Mouse (Mus musculus) forebrain, postnatal 0 days (tissue): ENCODE results near the gene Scgb2b3. TPM values are rescaled to one million over a fixed set of nuclear protein-coding genes. Genes with fewer than 3 reads are reported as not detected.

ENCODE experiments used
- ATAC-seq: fragments of 200-750 bp; cut with Nextera tagmentation; 2 replicates; pipeline ENCODE4 v1.8.0; 2017; ENCODE audit warnings: mild to moderate bottlenecking, moderate library complexity
- DNase-seq: peaks from one replicate; pipeline ENCODE4 v3.0.0-alpha.2; 2015
- H3K27ac ChIP-seq: fragments of 300-500 bp; sonication (generic); 2 replicates; pipeline ENCODE4 v1.5.1; 2014; ENCODE audit warnings: low read depth, mild to moderate bottlenecking, antibody characterized with exemption, low read length, moderate library complexity, mixed read lengths
- H3K27me3 ChIP-seq: fragments of 300-500 bp; sonication (generic); 2 replicates; pipeline ENCODE4 v1.6.1; 2014; ENCODE audit warnings: mild to moderate bottlenecking, low read length, mixed read lengths; ENCODE audit not compliant: insufficient read depth
- H3K36me3 ChIP-seq: fragments of 300-500 bp; sonication (generic); 2 replicates; pipeline ENCODE4 v1.6.1; 2014; ENCODE audit warnings: mild to moderate bottlenecking, moderate library complexity; ENCODE audit not compliant: insufficient read depth
- H3K4me1 ChIP-seq: fragments of 300-500 bp; sonication (generic); 2 replicates; pipeline ENCODE4 v1.6.1; 2014; ENCODE audit warnings: antibody characterized with exemption; ENCODE audit not compliant: insufficient read depth
- H3K4me2 ChIP-seq: fragments of 300-500 bp; sonication (generic); 2 replicates; pipeline ENCODE4 v1.6.1; 2014; ENCODE audit warnings: low read depth, mild to moderate bottlenecking, moderate library complexity
- H3K4me3 ChIP-seq: fragments of 300-500 bp; sonication (generic); 2 replicates; pipeline ENCODE4 v1.5.1; 2014; ENCODE audit warnings: low read depth, low read length, mixed read lengths
- H3K9ac ChIP-seq: fragments of 300-500 bp; sonication (generic); 2 replicates; pipeline ENCODE4 v1.6.1; 2014; ENCODE audit warnings: mild to moderate bottlenecking
- H3K9me3 ChIP-seq: fragments of 300-500 bp; sonication (generic); 2 replicates; pipeline ENCODE4 v1.6.1; 2016; ENCODE audit warnings: low read length
- CTCF ChIP-seq: sonication (generic); IDR thresholded peaks from 2 replicates; pipeline ENCODE4 v1.5.1; 2016; ENCODE audit warnings: antibody characterized with exemption, control low read depth, low read depth
- WGBS: fragments of 180-500 bp; shearing (Covaris S2); extraction: QIAGEN DNeasy Blood & Tissue Kit; methylation state at CpG from one replicate; pipeline ENCODE4 v1.1.7; 2014; 5-methylcytosine and 5-hydroxymethylcytosine counted together
- polyA plus RNA-seq: library from polyadenylated mRNA; unstranded; fragments of >200 nt; fragmentation: Nextera tagmentation; extraction: Ambion mirVana; gene quantifications from 2 replicates; pipeline ENCODE4 v1.2.1, GENCODE M21; 2015
- total RNA-seq: library from RNA; depleted of rRNA; stranded (reverse); fragments of >200 nt; gene quantifications from 2 replicates; pipeline ENCODE4 v1.2.3, GENCODE M21; 2014; rRNA removed

Gene Scgb2b3
- total RNA-seq (not detected in 2 replicates), polyA plus RNA-seq (not detected in 2 replicates)

GRCm38 (mm10) chr7:31362022-31362560, at the start of gene Scgb2b3:
Gene Scgb2b3, minus strand, starts transcription at chr7:31362072.
- peaks cover 9% of the 10 kb centered on the region; the same call in 1 of the 2 replicates for H3K9me3 ChIP-seq
- no peaks in the 10 kb centered on the region for H3K4me1 ChIP-seq
- H3K4me3 ChIP-seq: no peak within 1 kb of the TSS
- H3K4me2 ChIP-seq: no peak within 1 kb of the TSS
- no peak for TF ChIP-seq CTCF
- H3K27me3 ChIP-seq: no peaks in the 10 kb centered on the region
- H3K9ac ChIP-seq: no peak within 1 kb of the TSS
- WGBS: 62% methylated on average over 4 of the region's 4 CpGs
- no peak within 1 kb of the TSS for H3K27ac ChIP-seq
- ATAC-seq (no peak), DNase-seq (no peak)
- H3K36me3 ChIP-seq: no peaks in the 10 kb centered on the region

- Histone ChIP-seq H3K4me2 (no peak within 1 kb of the TSS), H3K9ac (no peak within 1 kb of the TSS), H3K4me1 (no peaks in the 10 kb centered on the region), H3K27me3 (no peaks in the 10 kb centered on the region), H3K27ac (no peak within 1 kb of the TSS), H3K36me3 (no peaks in the 10 kb centered on the region), H3K9me3 (peaks cover 28% of the 10 kb centered on the region), H3K4me3 (no peak within 1 kb of the TSS)
- no peak for TF ChIP-seq CTCF
- ATAC-seq: no peak
- 76% methylated on average over 3 of the region's 3 CpGs for WGBS
- DNase-seq: no peak
Measured at GRCm38 (mm10) chr7:31375292-31375691, 13.4 kb upstream of the Scgb2b3 start, which contains the start of gene Scgb1b3. Gene Scgb1b3, plus strand, starts transcription at chr7:31375592.

Other genes with a start within 250 kb of the Scgb2b3 start
- gene Hpn, start 246.8 kb downstream of the Scgb2b3 start, total RNA-seq: 0.48 TPM in 1 of 2 replicates, not detected in the other
- 0.19 and 0.61 TPM in 2 replicates for gene Hpn, start 246.8 kb downstream of the Scgb2b3 start, polyA plus RNA-seq
- 26.7 and 38.0 TPM in 2 replicates for gene Scn1b, start 235.1 kb downstream of the Scgb2b3 start, total RNA-seq
- gene Scn1b, start 235.1 kb downstream of the Scgb2b3 start, polyA plus RNA-seq: 24.4 and 29.8 TPM in 2 replicates
- 244 and 265 TPM in 2 replicates for gene Gramd1a, start 206.2 kb downstream of the Scgb2b3 start, total RNA-seq
- gene Gramd1a, start 206.2 kb downstream of the Scgb2b3 start, polyA plus RNA-seq: 176 and 178 TPM in 2 replicates
- not detected in 2 replicates for gene Scgb2b2, start 71.6 kb downstream of the Scgb2b3 start, total RNA-seq
- not detected in 2 replicates for gene Scgb2b2, start 71.6 kb downstream of the Scgb2b3 start, polyA plus RNA-seq
- not detected in 2 replicates for gene Scgb1b2, start 70.3 kb downstream of the Scgb2b3 start, total RNA-seq
- gene Scgb1b2, start 70.3 kb downstream of the Scgb2b3 start, polyA plus RNA-seq: not detected in 2 replicates
- gene Scgb1b3, start 13.5 kb upstream of the Scgb2b3 start, total RNA-seq: not detected in 2 replicates
- gene Scgb1b3, start 13.5 kb upstream of the Scgb2b3 start, polyA plus RNA-seq: not detected in 2 replicates